Mouse (Mus musculus) ES-Bruce4 (cell line): ENCODE data around the gene Ero1l.

Source experiments
- CTCF ChIP-seq: IDR thresholded peaks from one replicate; pipeline ENCODE4 v1.8.1; 2011; ENCODE audit warnings: low read depth, low read length
- EP300 ChIP-seq: IDR thresholded peaks from 2 replicates; pipeline ENCODE4 v1.6.1; 2011; ENCODE audit warnings: low read depth, low read length; ENCODE audit not compliant: insufficient read depth
- POLR2A ChIP-seq: IDR thresholded peaks from one replicate; pipeline ENCODE4 v1.8.1; 2011; ENCODE audit warnings: low read length; ENCODE audit not compliant: insufficient read depth

- TF ChIP-seq POLR2A (no peak), CTCF (no peak), EP300 (no peak)
These were observed 10.8 kb downstream of the Ero1l start for GRCm38 (mm10) chr14:45307630-45308328.
